Mouse (Mus musculus): ENCODE measurements at regions not wholly inside any gene's neighbourhood (a gene's known extent, or its start where the extent isn't known, plus 50 kb on each side); places are given as distances from the start of the nearest gene placed in this dataset.

- TF ChIP-seq TAL1 (conservative IDR thresholded peaks at IDR 0.05; ENCODE audit: low read depth, low read length) (no peak), CTCF (IDR thresholded peaks at IDR 0.05; ENCODE audit: low read depth, low read length) (no peak), GATA1 (IDR thresholded peaks at IDR 0.05; ENCODE audit: borderline replicate concordance, low read length) (no peak)
Observed at GRCm38 (mm10) chr9:88214758-88215157, 112.2 kb upstream of the Nt5e start.
